Mouse (Mus musculus): Measurements from ENCODE around the gene Adgre5.

Adgre5 gene

DNA sequence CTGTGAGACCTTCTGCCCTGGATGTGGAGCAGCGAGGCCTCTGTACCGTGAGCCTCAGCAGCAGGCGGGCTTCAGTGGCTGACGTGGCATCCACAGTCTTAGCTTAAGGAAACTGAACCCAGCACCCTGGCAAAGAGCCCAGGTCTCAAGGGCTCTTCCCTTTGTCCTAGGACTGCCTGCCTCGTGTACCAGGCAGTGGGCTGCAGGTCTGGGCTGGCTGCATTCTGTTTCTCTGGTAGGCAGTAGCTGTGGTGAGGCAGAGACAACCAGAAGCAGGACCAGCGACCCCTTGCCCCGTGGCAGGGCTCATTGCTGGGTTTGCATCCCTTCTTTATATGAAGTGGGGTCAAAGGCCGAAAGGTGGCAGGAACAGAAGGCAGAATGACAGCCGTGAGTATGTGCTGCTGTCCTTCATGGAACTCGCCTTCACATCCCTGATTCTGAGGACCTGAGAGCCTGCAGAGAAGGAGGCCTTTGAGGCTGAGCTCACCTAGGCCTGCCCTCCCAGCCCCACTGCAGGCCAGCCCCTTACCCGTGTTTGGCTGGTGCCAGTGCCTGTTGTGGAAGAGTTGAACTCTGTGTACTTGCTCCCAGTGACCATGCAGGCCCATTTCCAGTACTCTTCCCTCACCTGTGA is 17.6 kb downstream of the Adgre5 start:
- in situ Hi-C loops (cut with MboI, MseI) = no loop called here

- in situ Hi-C loops (cut with MboI, MseI) = no loop called here
These were observed 18.5 kb downstream of the Adgre5 start for GRCm38 (mm10) chr8:83722631-83723030.

- in situ Hi-C loops (cut with MboI, MseI) = no loop called here
These were observed 19.6 kb downstream of the Adgre5 start for GRCm38 (mm10) chr8:83721405-83722025.

DNA sequence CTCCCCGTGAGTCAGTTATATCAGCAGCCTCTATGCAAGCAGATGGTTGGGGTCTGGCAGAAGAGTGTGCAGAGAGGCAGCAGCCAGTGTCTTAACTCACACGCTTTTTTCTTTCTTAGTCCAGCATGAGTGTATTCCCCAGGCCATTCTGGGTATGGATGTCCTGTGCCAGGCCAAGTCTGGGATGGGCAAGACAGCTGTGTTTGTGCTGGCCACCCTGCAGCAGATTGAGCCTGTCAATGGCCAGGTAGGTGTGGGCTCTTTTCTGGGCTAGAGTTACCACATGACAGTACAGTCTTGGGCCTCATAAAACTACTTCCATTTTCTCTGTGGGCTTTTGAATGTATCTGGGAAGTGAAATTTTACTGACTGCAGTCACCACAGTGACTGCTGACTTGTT is 21.4 kb downstream of the Adgre5 start:
- in situ Hi-C loops (cut with MboI, MseI) = no loop called here

GRCm38 (mm10) chr8:83719048-83719447 is 22.1 kb downstream of the Adgre5 start:
- in situ Hi-C loops (cut with MboI, MseI) = no loop called here

DNA sequence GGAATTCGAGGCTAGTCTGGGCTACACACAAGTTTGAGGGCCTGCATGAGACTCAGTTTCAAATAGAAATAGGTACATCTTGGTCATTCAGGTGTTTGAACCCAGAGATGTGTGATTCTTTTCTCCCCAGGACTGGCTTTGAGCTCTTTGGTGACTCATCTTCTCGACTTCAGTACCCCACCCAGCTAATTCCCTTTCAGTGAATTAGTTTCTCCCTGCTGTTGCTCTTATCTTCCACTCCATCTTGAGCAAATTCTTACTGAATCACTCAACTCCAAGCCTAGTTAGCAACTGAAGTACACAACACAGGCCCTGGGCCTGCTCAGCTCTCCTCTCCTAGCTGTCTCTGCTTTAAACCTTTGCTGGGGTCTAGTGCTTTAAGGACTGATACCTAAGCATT is 24.6 kb downstream of the Adgre5 start:
- in situ Hi-C loops (cut with MboI, MseI) = no loop called here

- in situ Hi-C loops (cut with MboI, MseI) = no loop called here
These were observed 25.4 kb downstream of the Adgre5 start for GRCm38 (mm10) chr8:83715771-83716170.

- in situ Hi-C loops (cut with MboI, MseI) = no loop called here
These were observed 26.0 kb downstream of the Adgre5 start, which contains the start of gene Ddx39 for GRCm38 (mm10) chr8:83715031-83715690. TSS of gene Ddx39 (plus strand) at chr8:83715177.

- in situ Hi-C loops (cut with MboI, MseI) = no loop called here
These were observed 26.5 kb downstream of the Adgre5 start for GRCm38 (mm10) chr8:83714676-83715030.

- in situ Hi-C loops (cut with MboI, MseI) = no loop called here
These were observed 33.6 kb downstream of the Adgre5 start for GRCm38 (mm10) chr8:83707554-83707953.

DNA sequence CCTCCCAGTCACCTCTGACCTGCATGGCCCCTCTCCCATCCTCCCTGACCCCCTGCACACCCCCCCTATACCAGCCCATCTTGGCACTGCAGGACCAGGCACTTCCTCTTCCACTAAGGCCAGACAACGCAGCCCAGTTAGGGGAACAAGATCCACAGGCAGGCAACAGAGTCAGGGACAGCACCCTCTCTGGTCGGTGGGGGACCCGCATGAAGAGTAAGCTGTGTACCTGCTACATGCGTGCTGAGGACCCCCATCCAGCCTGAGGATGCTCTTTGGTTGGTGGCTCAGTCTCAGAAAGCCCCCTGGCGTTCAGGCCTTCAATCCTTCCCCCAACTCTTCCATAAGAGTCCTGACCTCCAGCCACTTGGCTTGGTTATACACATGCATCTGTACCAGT is 34.7 kb downstream of the Adgre5 start:
- in situ Hi-C loops (cut with MboI, MseI) = no loop called here

- in situ Hi-C loops (cut with MboI, MseI) = no loop called here
These were observed 37.7 kb downstream of the Adgre5 start for GRCm38 (mm10) chr8:83703426-83703825.

GRCm38 (mm10) chr8:83700423-83701085 is 40.6 kb downstream of the Adgre5 start:
- in situ Hi-C loops (cut with MboI, MseI) = no loop called here

DNA sequence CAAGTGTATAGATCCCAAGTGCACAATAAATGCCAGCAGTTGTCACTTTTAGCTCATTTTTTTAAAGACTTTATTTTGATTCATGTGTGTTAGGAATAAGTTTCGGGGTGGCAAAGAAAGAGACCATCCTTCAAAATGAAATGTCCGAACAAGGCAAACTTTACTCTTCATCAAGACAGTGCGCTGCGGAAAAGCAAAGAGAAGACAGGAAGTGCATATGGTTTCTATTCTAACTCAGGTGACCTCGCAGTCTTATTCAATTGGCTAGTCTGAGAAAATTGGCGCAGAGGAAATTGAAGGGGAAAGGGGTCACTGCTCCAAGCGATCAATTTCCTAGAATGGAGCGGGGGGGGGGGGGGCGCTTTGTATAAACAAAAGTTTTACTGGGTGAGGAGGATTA is 41.6 kb downstream of the Adgre5 start:
- in situ Hi-C loops (cut with MboI, MseI) = no loop called here

- in situ Hi-C loops (cut with MboI, MseI) = no loop called here
These were observed 42.3 kb downstream of the Adgre5 start, which contains the start of gene Pkn1 for GRCm38 (mm10) chr8:83698661-83699453. TSS of gene Pkn1 (minus strand) at chr8:83699179.

GRCm38 (mm10) chr8:83698291-83698660 is 42.9 kb downstream of the Adgre5 start:
- in situ Hi-C loops (cut with MboI, MseI) = no loop called here

GRCm38 (mm10) chr8:83697374-83698220 is 43.5 kb downstream of the Adgre5 start:
- in situ Hi-C loops (cut with MboI, MseI) = no loop called here

GRCm38 (mm10) chr8:83695351-83696106 is 45.6 kb downstream of the Adgre5 start:
- in situ Hi-C loops (cut with MboI, MseI) = no loop called here

DNA sequence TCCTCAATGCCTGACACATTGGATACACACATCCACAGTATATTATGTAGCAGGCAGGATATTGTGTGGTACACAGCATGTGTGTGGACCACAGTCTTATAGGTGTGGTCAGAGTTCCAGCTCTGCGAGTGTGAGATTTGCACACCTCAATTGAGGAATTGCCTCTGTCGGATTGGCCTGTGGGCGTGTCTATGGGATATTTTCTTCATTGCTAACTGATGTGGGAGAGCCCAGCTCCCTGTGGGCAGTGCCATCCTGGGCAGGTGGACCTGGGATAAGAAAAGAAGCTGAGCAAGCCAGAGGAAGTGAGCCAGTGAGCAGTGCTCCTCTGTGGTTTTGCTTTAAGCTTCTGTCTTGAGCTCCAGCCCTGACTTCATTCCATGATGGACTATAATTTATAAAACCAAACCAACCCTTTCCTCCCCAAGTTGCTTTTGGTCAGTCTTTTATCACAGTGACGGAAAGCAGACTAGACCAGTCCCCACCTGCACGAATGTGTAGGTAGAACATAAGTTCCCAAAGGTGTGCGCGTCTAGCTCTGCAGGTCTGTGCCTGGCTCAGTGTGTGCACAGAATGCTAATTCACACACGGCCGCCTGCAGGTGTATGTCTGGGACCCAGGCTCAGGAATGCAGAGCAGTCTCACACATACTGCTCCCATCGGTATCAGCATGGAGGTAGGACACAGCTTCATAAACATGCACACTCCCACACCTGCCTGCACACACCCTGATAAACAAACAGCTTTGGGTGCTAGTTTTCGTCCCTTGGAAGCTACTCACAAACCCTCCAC is 46.6 kb downstream of the Adgre5 start:
- in situ Hi-C loops (cut with MboI, MseI) = no loop called here
